Mouse (Mus musculus): ENCODE measurements around the gene Dram1.

The Dram1 gene

DNA sequence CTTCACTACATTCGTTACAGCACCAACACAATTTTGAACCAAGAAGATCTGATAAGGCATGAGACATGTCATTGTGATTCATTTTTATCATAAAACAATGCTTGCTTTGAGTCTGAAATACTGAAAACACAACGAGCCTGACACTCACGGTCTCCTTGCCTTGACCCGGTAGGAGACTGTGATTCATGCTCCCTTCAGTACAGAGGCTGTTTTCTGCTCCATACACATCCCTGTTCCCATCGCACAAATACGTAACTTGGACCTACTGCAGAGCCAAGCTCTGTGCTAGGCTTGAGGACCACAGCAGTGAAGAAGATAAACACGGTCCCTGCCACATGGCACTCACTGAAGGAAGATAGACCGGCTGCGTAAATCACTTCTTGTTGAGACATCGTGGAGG lies 90.8 kb downstream of the Dram1 start:
- no peak for DNase-seq (ENCODE audit: low read depth, low spot score)

DNA sequence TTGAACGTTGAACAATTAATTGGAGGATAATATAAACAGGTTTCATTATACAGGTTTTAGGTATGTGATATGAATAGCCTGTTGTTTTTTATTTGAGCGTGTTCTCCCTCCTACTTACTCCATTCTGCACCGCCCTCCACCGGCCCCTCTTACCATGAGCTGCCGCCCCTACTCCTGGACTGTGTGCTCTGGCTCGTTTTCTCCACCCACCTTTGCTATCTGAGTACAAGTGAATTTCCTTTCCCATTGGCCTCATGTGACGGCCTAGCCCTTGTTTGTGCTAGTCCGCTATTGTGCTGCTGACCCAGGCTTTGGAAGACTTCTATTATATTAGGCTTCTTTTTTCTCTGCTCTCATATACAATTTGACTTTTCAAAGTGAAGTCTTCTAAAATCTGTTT lies 91.6 kb downstream of the Dram1 start:
- no peak for DNase-seq (ENCODE audit: low read depth, low spot score)

DNA sequence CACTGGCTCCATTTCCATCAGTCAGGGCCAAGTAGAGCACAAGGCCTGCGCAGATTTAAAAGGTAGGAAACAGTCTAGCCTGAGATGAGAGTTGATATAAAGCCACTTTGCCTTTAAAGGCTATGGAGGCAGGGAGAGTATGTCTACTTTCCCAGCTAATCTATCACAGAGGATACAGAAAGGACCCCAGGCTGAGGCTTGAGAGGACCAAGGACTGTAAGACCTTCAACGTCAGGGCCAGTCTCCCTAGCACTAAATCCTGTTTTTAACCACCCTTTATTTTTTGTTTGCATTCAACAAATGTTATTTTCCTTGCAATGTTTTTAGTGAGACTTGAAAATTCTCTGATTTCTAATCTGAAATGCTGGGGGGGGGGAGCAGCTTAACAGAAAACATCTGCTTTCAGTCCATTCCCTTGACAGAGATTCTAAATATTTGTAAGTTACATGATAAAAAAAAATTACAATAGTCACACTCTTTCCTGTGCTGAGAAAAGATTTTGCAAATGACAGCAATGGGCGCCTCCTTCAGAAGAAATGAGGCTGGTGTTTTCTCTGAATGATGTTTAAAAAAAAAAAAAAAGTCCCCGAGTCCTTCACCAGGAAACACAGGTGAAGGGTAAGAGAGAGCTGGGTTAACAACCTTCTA lies 94.4 kb downstream of the Dram1 start:
- DNase-seq (ENCODE audit: low read depth, low spot score): no peak

DNA sequence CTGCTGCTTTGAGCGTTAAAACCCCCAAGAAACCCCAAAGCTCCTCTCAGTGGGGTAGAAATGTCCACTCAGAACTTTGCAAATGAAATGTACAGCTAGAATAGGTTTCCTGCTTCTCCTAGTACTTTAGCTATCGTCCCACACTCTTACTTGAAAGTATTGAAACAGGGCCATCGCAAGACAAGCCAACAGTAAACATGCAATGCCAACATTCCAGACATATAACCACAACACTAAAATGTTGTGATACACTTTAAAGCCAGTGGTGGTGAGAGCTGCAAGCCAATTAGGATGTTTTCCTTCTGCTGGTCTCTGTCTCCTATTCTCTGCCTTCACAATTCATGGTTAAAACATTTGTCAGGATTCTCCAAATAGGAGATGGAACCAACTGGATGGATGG lies 97.2 kb downstream of the Dram1 start:
- no peak for DNase-seq (ENCODE audit: low read depth, low spot score)

- DNase-seq (ENCODE audit: low read depth, low spot score): no peak
Measured at GRCm38 (mm10) chr10:88274045-88274444, 104.8 kb downstream of the Dram1 start.

Data from ES-CJ7 (cell line).